ENCODE assay signal across 12 mouse cellular contexts in the genomic region with DNA sequence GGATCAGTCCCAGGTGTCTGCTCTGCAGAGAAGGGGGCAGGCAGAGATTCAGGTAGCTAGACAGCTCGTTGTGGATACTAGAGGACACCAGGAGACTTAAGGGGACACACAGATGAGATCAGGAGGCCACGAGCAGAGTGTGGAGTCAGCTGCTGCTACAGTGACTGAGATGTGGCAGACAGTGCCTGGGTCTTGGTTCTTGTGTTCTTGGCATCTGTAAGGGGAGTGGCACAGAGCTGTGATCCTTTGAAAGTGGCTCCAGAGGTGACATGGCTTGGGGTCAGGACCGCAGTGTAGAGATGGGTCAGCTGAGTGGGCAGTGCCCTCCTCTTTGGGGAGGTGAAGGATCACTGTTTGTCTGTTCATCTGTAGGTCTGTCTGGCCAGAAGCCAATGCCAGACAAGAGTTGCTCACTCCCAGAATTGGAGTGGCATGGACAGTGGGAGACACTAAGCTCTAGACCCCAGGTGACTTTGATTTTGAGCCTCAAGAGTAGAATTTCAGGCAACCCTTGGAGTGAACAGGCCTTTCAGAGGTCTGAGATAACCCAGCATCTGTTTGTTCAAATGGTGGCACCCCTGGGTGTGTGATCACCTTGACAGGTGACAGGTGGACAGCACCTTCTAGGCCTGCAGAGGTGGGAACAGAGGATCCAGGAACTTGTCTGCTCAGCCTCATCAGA. TPM values are rescaled to one million over a fixed set of nuclear protein-coding genes. Genes with fewer than 3 reads are reported as not detected.
DNase-seq lines count a peak whose midpoint lies in the region; ATAC-seq lines count a peak whose summit lies in the region.
"Had no signal": no experiment of that assay in that cellular context is flagged by ENCODE, and none has a peak within 500 bp of the region (broad histone marks: within the 10 kb centered on the region; RNA-seq: fewer than 3 reads in every experiment).

No protein-coding gene starts in this region.

- 0 out of 2 replicates have a peak overlapping the region, but pooled peaks have one; percentile 36 for H3K27ac ChIP-seq in heart, embryonic 10.5 days
- H3K27ac ChIP-seq in embryonic facial prominence, embryonic 10.5 days (replicated peaks) = no peak overlapping the region
- H3K27ac ChIP-seq in hindbrain, embryonic 12.5 days = no peak overlapping the region
- H3K27ac ChIP-seq in midbrain, embryonic 13.5 days = no peak overlapping the region
- H3K27ac ChIP-seq: heart, adult 2 months had no signal

- WGBS in heart, embryonic 10.5 days = 71% methylated on average over 3 of the region's 3 CpGs
- WGBS in embryonic facial prominence, embryonic 10.5 days = 94% methylated on average over 3 of the region's 3 CpGs
- WGBS in hindbrain, embryonic 12.5 days = 86% methylated on average over 3 of the region's 3 CpGs
- WGBS in midbrain, embryonic 13.5 days = 87% methylated on average over 3 of the region's 3 CpGs

- H3K9me3 ChIP-seq in heart, embryonic 10.5 days = no peaks in the 10 kb centered on the region
- H3K9me3 ChIP-seq in embryonic facial prominence, embryonic 10.5 days = no peaks in the 10 kb centered on the region
- no peaks in the 10 kb centered on the region for H3K9me3 ChIP-seq in hindbrain, embryonic 12.5 days (replicated peaks)
- no peaks in the 10 kb centered on the region for H3K9me3 ChIP-seq in midbrain, embryonic 13.5 days

- no peaks in the 10 kb centered on the region for H3K27me3 ChIP-seq in heart, embryonic 10.5 days (ENCODE audit: insufficient read depth, poor library complexity, severe bottlenecking)
- no peaks in the 10 kb centered on the region for H3K27me3 ChIP-seq in embryonic facial prominence, embryonic 10.5 days (replicated peaks; ENCODE audit: low read depth, poor library complexity, severe bottlenecking)
- H3K27me3 ChIP-seq in hindbrain, embryonic 12.5 days = no peaks in the 10 kb centered on the region
- no peaks in the 10 kb centered on the region for H3K27me3 ChIP-seq in midbrain, embryonic 13.5 days

- peak overlapping the region; percentile 85; the same call in 1 of the 2 replicates for H3K4me3 ChIP-seq in heart, embryonic 10.5 days
- peak overlapping the region; percentile 91; the same call in 1 of the 2 replicates for H3K4me3 ChIP-seq in embryonic facial prominence, embryonic 10.5 days
- no peak overlapping the region for H3K4me3 ChIP-seq in hindbrain, embryonic 12.5 days
- peak overlapping the region; percentile 96 for H3K4me3 ChIP-seq in midbrain, embryonic 13.5 days (replicated peaks)
- H3K4me3 ChIP-seq: heart, adult 2 months had no signal

- H3K9ac ChIP-seq in hindbrain, embryonic 12.5 days = peak overlapping the region; percentile 94; the same call in 1 of the 2 replicates
- peak overlapping the region; percentile 98 for H3K9ac ChIP-seq in midbrain, embryonic 13.5 days (replicated peaks)

- ATAC-seq in hindbrain, embryonic 12.5 days (ENCODE audit: low FRiP score) = no peak
- no peak for ATAC-seq in midbrain, embryonic 13.5 days

- H3K36me3 ChIP-seq in heart, embryonic 10.5 days = peaks cover 35% of the 10 kb centered on the region
- H3K36me3 ChIP-seq in embryonic facial prominence, embryonic 10.5 days (replicated peaks) = peaks cover 57% of the 10 kb centered on the region
- H3K36me3 ChIP-seq in hindbrain, embryonic 12.5 days = peaks cover 14% of the 10 kb centered on the region
- H3K36me3 ChIP-seq in midbrain, embryonic 13.5 days = peaks cover 23% of the 10 kb centered on the region

- peak overlapping the region; percentile 94 for H3K4me2 ChIP-seq in hindbrain, embryonic 12.5 days (replicated peaks)
- peak overlapping the region; percentile 96 for H3K4me2 ChIP-seq in midbrain, embryonic 13.5 days (replicated peaks)

- intact Hi-C loops in heart, postnatal 10 days (cut with DNase I) = loop anchor here (5.0 kb wide), 1 partner anchor 34 kb away; a partner anchor contains a TSS
- intact Hi-C loops in left cerebral cortex, postnatal 14 days (cut with DNase I) = no loop called here

- H3K4me1 ChIP-seq in heart, embryonic 10.5 days = peaks cover 67% of the 10 kb centered on the region
- peaks cover 70% of the 10 kb centered on the region for H3K4me1 ChIP-seq in embryonic facial prominence, embryonic 10.5 days
- peaks cover 52% of the 10 kb centered on the region for H3K4me1 ChIP-seq in hindbrain, embryonic 12.5 days
- H3K4me1 ChIP-seq in midbrain, embryonic 13.5 days (replicated peaks) = peaks cover 73% of the 10 kb centered on the region

- DNase-seq in heart, embryonic 10.5 days (ENCODE audit: low spot score) = no peak
- DNase-seq in heart, postnatal 10 days = no peak
- no peak for DNase-seq in embryonic facial prominence, embryonic 10.5 days (ENCODE audit: low spot score)
- no peak for DNase-seq in left cerebral cortex, postnatal 14 days (ENCODE audit: low spot score in 2 of 2)
- no peak for DNase-seq in right cerebral cortex, postnatal 36 days (ENCODE audit: low spot score in 2 of 2)
- DNase-seq in ovary, adult 18-20 months (ENCODE audit: low spot score) = no peak
- DNase-seq: right cerebral cortex, postnatal 14 days; thymus, adult 2 months had no signal

RNA-seq across cellular contexts. Expression of a gene that starts 2.8 kb away (rescaled TPM):
- polyA plus RNA-seq in heart, embryonic 10.5 days (2016; fragmentation: Nextera tagmentation; extraction: Ambion mirVana) = 43.7 and 53.9 TPM in 2 replicates
- total RNA-seq in heart, postnatal 10 days (2021) = 100 to 1,000 TPM; 168 to 234 TPM
- polyA plus RNA-seq in embryonic facial prominence, embryonic 10.5 days (2016; fragmentation: Nextera tagmentation; extraction: Ambion mirVana) = 96.7 and 97.2 TPM in 2 replicates
- 125 and 133 TPM in 2 replicates for polyA plus RNA-seq in hindbrain, embryonic 12.5 days (2016; fragmentation: Nextera tagmentation; extraction: Ambion mirVana)
- polyA plus RNA-seq in midbrain, embryonic 13.5 days (2015; fragmentation: Nextera tagmentation; extraction: Ambion mirVana) = 147 and 162 TPM in 2 replicates
- 10 to 100 TPM; 60.7 to 64.2 TPM for total RNA-seq in left cerebral cortex, postnatal 14 days (2021)

RNA-seq across cellular contexts. Expression of a gene that starts 23.8 kb away (rescaled TPM):
- polyA plus RNA-seq in heart, embryonic 10.5 days (2016; fragmentation: Nextera tagmentation; extraction: Ambion mirVana) = 0.02 TPM in 1 of 2 replicates, not detected in the other
- under 1 TPM; 0.05 to 0.22 TPM for total RNA-seq in heart, postnatal 10 days (2021)
- polyA plus RNA-seq in embryonic facial prominence, embryonic 10.5 days (2016; fragmentation: Nextera tagmentation; extraction: Ambion mirVana) = 0.03 and 0.04 TPM in 2 replicates
- 0.31 and 0.37 TPM in 2 replicates for polyA plus RNA-seq in hindbrain, embryonic 12.5 days (2016; fragmentation: Nextera tagmentation; extraction: Ambion mirVana)
- 0.17 and 0.23 TPM in 2 replicates for polyA plus RNA-seq in midbrain, embryonic 13.5 days (2015; fragmentation: Nextera tagmentation; extraction: Ambion mirVana)
- 1 to 10 TPM in 1 of 2 experiments, under 1 TPM in 1; 0.59 to 1.5 TPM for total RNA-seq in left cerebral cortex, postnatal 14 days (2021)
- polyA plus RNA-seq: liver, adult 2 months had no signal

RNA-seq across cellular contexts. Expression of a gene that starts 33.8 kb away (rescaled TPM):
- polyA plus RNA-seq in heart, embryonic 10.5 days (2016; fragmentation: Nextera tagmentation; extraction: Ambion mirVana) = 32.7 and 34.7 TPM in 2 replicates
- total RNA-seq in heart, postnatal 10 days (2021) = 10 to 100 TPM; 14.8 to 16.3 TPM
- polyA plus RNA-seq in embryonic facial prominence, embryonic 10.5 days (2016; fragmentation: Nextera tagmentation; extraction: Ambion mirVana) = 31.5 and 32.2 TPM in 2 replicates
- polyA plus RNA-seq in hindbrain, embryonic 12.5 days (2016; fragmentation: Nextera tagmentation; extraction: Ambion mirVana) = 33.2 and 34.7 TPM in 2 replicates
- polyA plus RNA-seq in midbrain, embryonic 13.5 days (2015; fragmentation: Nextera tagmentation; extraction: Ambion mirVana) = 28.1 and 30.6 TPM in 2 replicates
- 10 to 100 TPM; 25.4 to 28.8 TPM for total RNA-seq in left cerebral cortex, postnatal 14 days (2021)

RNA-seq across cellular contexts. Expression of a gene that starts 42.6 kb away (rescaled TPM):
- polyA plus RNA-seq in heart, embryonic 10.5 days (2016; fragmentation: Nextera tagmentation; extraction: Ambion mirVana) = 0.31 and 0.62 TPM in 2 replicates
- 1 to 10 TPM; 1.2 to 1.3 TPM for total RNA-seq in heart, postnatal 10 days (2021)
- 0.87 and 0.96 TPM in 2 replicates for polyA plus RNA-seq in embryonic facial prominence, embryonic 10.5 days (2016; fragmentation: Nextera tagmentation; extraction: Ambion mirVana)
- polyA plus RNA-seq in hindbrain, embryonic 12.5 days (2016; fragmentation: Nextera tagmentation; extraction: Ambion mirVana) = 0.78 and 1.1 TPM in 2 replicates
- polyA plus RNA-seq in midbrain, embryonic 13.5 days (2015; fragmentation: Nextera tagmentation; extraction: Ambion mirVana) = 1.4 and 2.3 TPM in 2 replicates
- total RNA-seq in left cerebral cortex, postnatal 14 days (2021) = 1 to 10 TPM; 2.4 to 2.8 TPM
